Mouse (Mus musculus): ENCODE measurements at regions not wholly inside any gene's neighbourhood (a gene's known extent, or its start where the extent isn't known, plus 50 kb on each side); places are given as distances from the start of the nearest gene placed in this dataset.

GRCm38 (mm10) chr16:30769007-30769442 lies 169.5 kb downstream of the Fam43a start:
- WGBS, result 5% methylated on average over 5 of the region's 5 CpGs
- intact Hi-C loops (cut with DNase I), result no loop called here
- 0 out of 2 replicates have a peak overlapping the region, but pooled peaks have one; percentile 1 for H3K4me3 ChIP-seq
- no peak overlapping the region for H3K9ac ChIP-seq (ENCODE audit: low read depth, low read length)
- H3K36me3 ChIP-seq (ENCODE audit: control insufficient read depth, insufficient read depth, low read length), result no peaks in the 10 kb centered on the region
- H3K27ac ChIP-seq, result peak overlapping the region; percentile 54
- H3K79me2 ChIP-seq (replicated peaks; ENCODE audit: control insufficient read depth, insufficient read depth, low read length), result no peaks in the 10 kb centered on the region
- TF ChIP-seq POLR2A (IDR thresholded peaks at IDR 0.05; ENCODE audit: insufficient read depth, low read depth, low read length), result no peak
- TF ChIP-seq CTCF (IDR thresholded peaks at IDR 0.05), result 0 out of 2 replicates have a peak, but pooled peaks have one; percentile 15
- peak; percentile 60 to 68 for DNase-seq
- no peaks in the 10 kb centered on the region for H3K27me3 ChIP-seq (ENCODE audit: control insufficient read depth, insufficient read depth, low read length)
- H3K4me1 ChIP-seq (ENCODE audit: control insufficient read depth, insufficient read depth, low read length), result peaks cover 13% of the 10 kb centered on the region

- intact Hi-C loops (cut with DNase I), result no loop called here
- Histone ChIP-seq H3K9ac (ENCODE audit: low read depth, low read length) (no peak overlapping the region), H3K4me3 (0 out of 2 replicates have a peak overlapping the region, but pooled peaks have one; percentile 1), H3K27me3 (ENCODE audit: control insufficient read depth, insufficient read depth, low read length) (no peaks in the 10 kb centered on the region), H3K4me1 (ENCODE audit: control insufficient read depth, insufficient read depth, low read length) (peaks cover 13% of the 10 kb centered on the region), H3K79me2 (replicated peaks; ENCODE audit: control insufficient read depth, insufficient read depth, low read length) (no peaks in the 10 kb centered on the region), H3K27ac (peak overlapping the region; percentile 54), H3K36me3 (ENCODE audit: control insufficient read depth, insufficient read depth, low read length) (no peaks in the 10 kb centered on the region)
- TF ChIP-seq POLR2A (IDR thresholded peaks at IDR 0.05; ENCODE audit: insufficient read depth, low read depth, low read length), result no peak
- TF ChIP-seq CTCF (IDR thresholded peaks at IDR 0.05), result no peak
- TF ChIP-seq EP300 (IDR thresholded peaks at IDR 0.05; ENCODE audit: insufficient read depth, low read depth, low read length), result no peak
- DNase-seq, result no peak
- 12% methylated on average over 11 of the region's 11 CpGs for WGBS
These were observed 169.9 kb downstream of the Fam43a start for GRCm38 (mm10) chr16:30769467-30769866.

- no peaks in the 10 kb centered on the region for H3K79me2 ChIP-seq (replicated peaks; ENCODE audit: control insufficient read depth, insufficient read depth, low read length)
- DNase-seq, result peak in 1 of 2 experiments; percentile 69
- 0 out of 2 replicates have a peak overlapping the region, but pooled peaks have one; percentile 1 for H3K4me3 ChIP-seq
- no peaks in the 10 kb centered on the region for H3K36me3 ChIP-seq (ENCODE audit: control insufficient read depth, insufficient read depth, low read length)
- H3K9ac ChIP-seq (ENCODE audit: low read depth, low read length), result no peak overlapping the region
- TF ChIP-seq POLR2A (IDR thresholded peaks at IDR 0.05; ENCODE audit: insufficient read depth, low read depth, low read length) (peak; percentile 54; the same call in 1 of the 2 replicates), CTCF (IDR thresholded peaks at IDR 0.05) (no peak), EP300 (IDR thresholded peaks at IDR 0.05; ENCODE audit: insufficient read depth, low read depth, low read length) (peak; percentile 67; the same call in 1 of the 2 replicates)
- no peaks in the 10 kb centered on the region for H3K27me3 ChIP-seq (ENCODE audit: control insufficient read depth, insufficient read depth, low read length)
- H3K27ac ChIP-seq, result peak overlapping the region; percentile 62
- intact Hi-C loops (cut with DNase I), result no loop called here
- 43% methylated on average over 3 of the region's 3 CpGs for WGBS
- peaks cover 29% of the 10 kb centered on the region for H3K4me1 ChIP-seq (ENCODE audit: control insufficient read depth, insufficient read depth, low read length)
These were observed 173.3 kb downstream of the Fam43a start for GRCm38 (mm10) chr16:30772802-30773201.

GRCm38 (mm10) chr16:30774951-30775661 lies 175.6 kb downstream of the Fam43a start:
- H3K27me3 ChIP-seq (ENCODE audit: control insufficient read depth, insufficient read depth, low read length), result no peaks in the 10 kb centered on the region
- H3K36me3 ChIP-seq (ENCODE audit: control insufficient read depth, insufficient read depth, low read length), result no peaks in the 10 kb centered on the region
- H3K79me2 ChIP-seq (replicated peaks; ENCODE audit: control insufficient read depth, insufficient read depth, low read length), result no peaks in the 10 kb centered on the region
- H3K4me1 ChIP-seq (ENCODE audit: control insufficient read depth, insufficient read depth, low read length), result peaks cover 22% of the 10 kb centered on the region
- peak; percentile 66 to 76 for DNase-seq
- intact Hi-C loops (cut with DNase I), result loop anchor here (2.0 kb wide), 1 partner anchor 14 kb away; no protein-coding TSS in a partner anchor
- peak overlapping the region; percentile 36 for H3K27ac ChIP-seq
- WGBS, result 39% methylated on average over 14 of the region's 14 CpGs
- TF ChIP-seq POLR2A (IDR thresholded peaks at IDR 0.05; ENCODE audit: insufficient read depth, low read depth, low read length) (no peak), CTCF (IDR thresholded peaks at IDR 0.05) (no peak), EP300 (IDR thresholded peaks at IDR 0.05; ENCODE audit: insufficient read depth, low read depth, low read length) (0 out of 2 replicates have a peak, but pooled peaks have one; percentile 9)
- no peak overlapping the region for H3K4me3 ChIP-seq
- no peak overlapping the region for H3K9ac ChIP-seq (ENCODE audit: low read depth, low read length)

GRCm38 (mm10) chr16:30775740-30776700 lies 176.5 kb downstream of the Fam43a start:
- peaks cover 22% of the 10 kb centered on the region for H3K4me1 ChIP-seq (ENCODE audit: control insufficient read depth, insufficient read depth, low read length)
- WGBS, result 42% methylated on average over 21 of the region's 21 CpGs
- peak overlapping the region; percentile 36 for H3K27ac ChIP-seq
- no peaks in the 10 kb centered on the region for H3K36me3 ChIP-seq (ENCODE audit: control insufficient read depth, insufficient read depth, low read length)
- intact Hi-C loops (cut with DNase I), result loop anchor here (2.0 kb wide), 1 partner anchor 13 kb away; no protein-coding TSS in a partner anchor
- no peaks in the 10 kb centered on the region for H3K79me2 ChIP-seq (replicated peaks; ENCODE audit: control insufficient read depth, insufficient read depth, low read length)
- DNase-seq, result peak; percentile 56 to 63
- H3K4me3 ChIP-seq, result no peak overlapping the region
- H3K9ac ChIP-seq (ENCODE audit: low read depth, low read length), result peak overlapping the region; percentile 17; the same call in 1 of the 2 replicates
- TF ChIP-seq POLR2A (IDR thresholded peaks at IDR 0.05; ENCODE audit: insufficient read depth, low read depth, low read length) (peak; percentile 49; the same call in 1 of the 2 replicates), CTCF (IDR thresholded peaks at IDR 0.05) (no peak)
- no peaks in the 10 kb centered on the region for H3K27me3 ChIP-seq (ENCODE audit: control insufficient read depth, insufficient read depth, low read length)
